Mouse (Mus musculus) CH12.LX (cell line): Measurements from ENCODE around the gene Mettl24. TPM values are rescaled to one million over a fixed set of nuclear protein-coding genes. Genes with fewer than 3 reads are reported as not detected.

Source experiments
- DNase-seq: peaks from one replicate; pipeline ENCODE4 v3.0.0-alpha.2; 2013; ENCODE audit errors: extremely low read depth
- H3K27ac ChIP-seq: 2 replicates; pipeline ENCODE4 v1.5.1; 2012; ENCODE audit warnings: low read depth, mild to moderate bottlenecking, control low read depth, moderate library complexity; ENCODE audit not compliant: insufficient read depth
- H3K27me3 ChIP-seq: replicated peaks from 2 replicates; pipeline ENCODE3; 2012; ENCODE audit warnings: inconsistent platforms
- H3K36me3 ChIP-seq, 2 experiments: replicated peaks in 1 of 2; 2 replicates each; pipeline versions ENCODE3 to v1.6.1; 2012; ENCODE audit warnings: inconsistent platforms in 1 of 2, low read length in 1 of 2, mild to moderate bottlenecking in 1 of 2, mixed read lengths in 1 of 2, moderate library complexity in 1 of 2; ENCODE audit not compliant: control insufficient read depth in 1 of 2, insufficient read depth in 1 of 2
- H3K4me1 ChIP-seq, 2 experiments: 2 replicates each; pipeline ENCODE4 v1.6.1; 2012; ENCODE audit warnings: inconsistent platforms in 1 of 2, moderate library complexity in 1 of 2; ENCODE audit not compliant: insufficient read depth in 2 of 2, control insufficient read depth in 1 of 2
- H3K4me2 ChIP-seq: 2 replicates; pipeline ENCODE4 v1.6.1; 2012; ENCODE audit warnings: low read depth, mild to moderate bottlenecking, control low read depth; ENCODE audit not compliant: poor library complexity, insufficient read depth, severe bottlenecking
- H3K4me3 ChIP-seq, 3 experiments: fragments of 150-350 bp in 1 of 3; sonication (generic) in 1 of 3; replicated peaks in 1 of 3; 2 replicates each; pipeline versions ENCODE3 to v1.5.1; 2011 to 2012; ENCODE audit warnings: low read depth in 2 of 3, low read length in 2 of 3, mild to moderate bottlenecking in 2 of 3, moderate library complexity in 2 of 3, control low read depth in 1 of 3, improper control_type of control experiment in 1 of 3, inconsistent platforms in 1 of 3, mixed read lengths in 1 of 3; ENCODE audit not compliant: poor library complexity in 1 of 3
- H3K79me2 ChIP-seq: replicated peaks from 2 replicates; pipeline ENCODE4 v1.6.1; 2012; ENCODE audit warnings: mild to moderate bottlenecking, moderate library complexity; ENCODE audit not compliant: control insufficient read depth, poor library complexity, insufficient read depth, severe bottlenecking; ENCODE audit errors: extremely low read depth
- H3K9ac ChIP-seq: 2 replicates; pipeline ENCODE4 v1.6.1; 2012; ENCODE audit warnings: low read depth, mild to moderate bottlenecking, control low read depth, moderate library complexity; ENCODE audit not compliant: insufficient read depth
- H3K9me3 ChIP-seq: replicated peaks from 2 replicates; pipeline ENCODE3; 2012; ENCODE audit warnings: low read length, inconsistent platforms, mixed read lengths
- CHD1 ChIP-seq: IDR thresholded peaks from 2 replicates; pipeline ENCODE4 v1.6.1; 2012; ENCODE audit warnings: low read depth, low read length, improper control_type of control experiment, inconsistent platforms
- CTCF ChIP-seq, 2 experiments: IDR thresholded peaks in 1 of 2; conservative IDR thresholded peaks in 1 of 2; 2 replicates each; pipeline ENCODE4 v1.5.1; 2011 to 2012; ENCODE audit warnings: low read depth in 2 of 2, low read length in 2 of 2, improper control_type of control experiment in 1 of 2, inconsistent platforms in 1 of 2, mild to moderate bottlenecking in 1 of 2, moderate library complexity in 1 of 2
- E2F4 ChIP-seq: IDR thresholded peaks from 2 replicates; pipeline ENCODE4 v1.6.1; 2011; ENCODE audit warnings: low read depth, low read length, improper control_type of control experiment; ENCODE audit not compliant: insufficient replicate concordance
- ETS1 ChIP-seq: conservative IDR thresholded peaks from 2 replicates; pipeline ENCODE4 v1.6.1; 2012; ENCODE audit warnings: low read depth, mild to moderate bottlenecking, inconsistent platforms, low read length, improper control_type of control experiment, moderate library complexity
- KAT2A ChIP-seq: IDR thresholded peaks from 2 replicates; pipeline ENCODE4 v1.6.1; 2012; ENCODE audit warnings: low read length, improper control_type of control experiment, inconsistent platforms; ENCODE audit not compliant: insufficient replicate concordance
- MAFK ChIP-seq: IDR thresholded peaks from 2 replicates; pipeline ENCODE4 v1.6.1; 2011; ENCODE audit warnings: low read length, improper control_type of control experiment; ENCODE audit not compliant: insufficient replicate concordance
- MAX ChIP-seq: IDR thresholded peaks from 2 replicates; pipeline ENCODE4 v1.6.1; 2011; ENCODE audit warnings: low read length, improper control_type of control experiment
- MAZ ChIP-seq: IDR thresholded peaks from 2 replicates; pipeline ENCODE4 v1.6.1; 2012; ENCODE audit warnings: low read depth, mild to moderate bottlenecking, inconsistent platforms, low read length, improper control_type of control experiment, moderate library complexity
- NELFE ChIP-seq: IDR thresholded peaks from 2 replicates; pipeline ENCODE4 v1.6.1; 2011; ENCODE audit warnings: low read depth, low read length, improper control_type of control experiment
- NRF1 ChIP-seq: IDR thresholded peaks from 2 replicates; pipeline ENCODE4 v1.6.1; 2014; ENCODE audit warnings: low read depth, mild to moderate bottlenecking, inconsistent platforms, low read length, improper control_type of control experiment, moderate library complexity
- PAX5 ChIP-seq: IDR thresholded peaks from 2 replicates; pipeline ENCODE4 v1.6.1; 2012; ENCODE audit warnings: low read length, inconsistent platforms, mixed read lengths
- RCOR1 ChIP-seq: conservative IDR thresholded peaks from 2 replicates; pipeline ENCODE4 v1.6.1; 2012; ENCODE audit warnings: low read depth, mild to moderate bottlenecking, inconsistent platforms, low read length, improper control_type of control experiment
- SMC3 ChIP-seq: IDR thresholded peaks from 2 replicates; pipeline ENCODE4 v1.6.1; 2011; ENCODE audit warnings: low read depth, low read length, improper control_type of control experiment
- UBTF ChIP-seq: IDR thresholded peaks from 2 replicates; pipeline ENCODE4 v1.6.1; 2012; ENCODE audit warnings: low read depth, mild to moderate bottlenecking, inconsistent platforms, low read length, improper control_type of control experiment, moderate library complexity
- USF1 ChIP-seq: IDR thresholded peaks from 2 replicates; pipeline ENCODE4 v1.6.1; 2014; ENCODE audit warnings: low read depth, mild to moderate bottlenecking, inconsistent platforms, low read length, improper control_type of control experiment
- ZC3H11A ChIP-seq: IDR thresholded peaks from 2 replicates; pipeline ENCODE4 v1.6.1; 2012; ENCODE audit warnings: low read depth, mild to moderate bottlenecking, inconsistent platforms, low read length, improper control_type of control experiment
- ZNF384 ChIP-seq: IDR thresholded peaks from 2 replicates; pipeline ENCODE4 v1.6.1; 2012; ENCODE audit warnings: low read depth, low read length, improper control_type of control experiment, inconsistent platforms
- dilution Hi-C: fragments of 300-500 bp; cut with MboI; formaldehyde crosslinking; loops from 2 replicates; pipeline ENCODE4 v1.14.3; 2020; ENCODE audit warnings: low sequenced_read_pairs; ENCODE audit not compliant: extremely low pct_unique_long_range_greater_than_20kb, extremely low pct_ligation_motif_present
- in situ Hi-C: fragments of 300-500 bp; cut with MboI; formaldehyde crosslinking; loops from 3 replicates; pipeline ENCODE4 v1.14.3; 2019; ENCODE audit warnings: low sequenced_read_pairs, low pct_ligation_motif_present, low pct_unique_long_range_greater_than_20kb, mixed read lengths
- polyA plus RNA-seq: library from polyadenylated mRNA; unstranded; fragments of >175 nt; gene quantifications from 2 replicates; pipeline ENCODE4 v1.2.1, GENCODE M21; 2012; ENCODE audit warnings: low read depth; ENCODE audit not compliant: insufficient read length
- total RNA-seq, 2 experiments: library from RNA; depleted of rRNA; stranded (reverse); fragments of 300-350 nt in 1 of 2; fragments of >200 nt in 1 of 2; gene quantifications; 2 replicates each; pipeline ENCODE4 v1.2.3; 2012 to 2014

Gene Mettl24
- total and polyA plus RNA-seq, 3 experiments: not detected

DNA sequence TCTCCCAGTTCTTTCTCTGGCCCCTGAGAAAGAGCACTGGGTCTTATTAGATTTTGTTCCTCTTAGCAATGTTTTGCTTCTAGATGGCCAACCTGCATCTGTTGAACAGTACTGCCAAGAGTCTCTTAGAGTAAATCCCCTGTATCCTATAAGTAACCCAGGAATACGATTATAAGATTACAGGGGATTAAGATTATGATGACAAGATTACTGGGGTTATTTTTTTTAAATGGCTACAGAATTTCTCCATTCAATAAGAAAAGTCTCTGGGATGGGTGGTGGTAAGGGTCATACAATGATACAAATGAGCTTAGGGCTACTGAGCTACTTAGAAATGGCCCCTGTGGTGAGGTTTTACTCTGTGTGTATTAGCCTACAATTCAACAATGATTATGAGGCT lies 37.7 kb upstream of the Mettl24 start:
- H3K36me3 ChIP-seq: no peaks in the 10 kb centered on the region
- dilution Hi-C loops: no loop called here
- peaks cover 2 to 14% of the 10 kb centered on the region in 2 experiments; a peak in 3 of 4 replicates for H3K4me1 ChIP-seq
- in situ Hi-C loops: no loop called here
- H3K27ac ChIP-seq: no peak overlapping the region
- peaks cover 2% of the 10 kb centered on the region for H3K27me3 ChIP-seq
- peaks cover 3% of the 10 kb centered on the region for H3K9me3 ChIP-seq
- TF ChIP-seq USF1 (no peak), RCOR1 (no peak), PAX5 (no peak), SMC3 (no peak), NELFE (no peak), ZC3H11A (no peak), ZNF384 (no peak), MAFK (no peak)
- no peak overlapping the region for H3K4me3 ChIP-seq
- H3K79me2 ChIP-seq: no peaks in the 10 kb centered on the region
- no peak overlapping the region for H3K9ac ChIP-seq
- H3K4me2 ChIP-seq: no peak overlapping the region
- no peak for DNase-seq

- peaks cover 0 to 5% of the 10 kb centered on the region in 2 experiments; a peak in 2 of 4 replicates for H3K4me1 ChIP-seq
- H3K4me3 ChIP-seq: no peak overlapping the region
- no peaks in the 10 kb centered on the region for H3K9me3 ChIP-seq
- dilution Hi-C loops: no loop called here
- no peak overlapping the region for H3K27ac ChIP-seq
- peaks cover 2% of the 10 kb centered on the region for H3K27me3 ChIP-seq
- no peak overlapping the region for H3K4me2 ChIP-seq
- TF ChIP-seq ETS1: no peak
- no peak for TF ChIP-seq KAT2A
- no peak for TF ChIP-seq E2F4
- TF ChIP-seq CHD1: no peak
- no peak for TF ChIP-seq MAZ
- TF ChIP-seq NRF1: no peak
- TF ChIP-seq MAX: no peak
- no peak for TF ChIP-seq CTCF (conservative IDR thresholded peaks at IDR 0.05 in 1 of 2, IDR thresholded peaks at IDR 0.05 in 1 of 2; ENCODE audit: low read depth in 2 of 2, low read length in 2 of 2)
- TF ChIP-seq UBTF: no peak
- no peak for TF ChIP-seq PAX5
- TF ChIP-seq, all 38 proteins: peak for 0
- H3K36me3 ChIP-seq: no peaks in the 10 kb centered on the region
- in situ Hi-C loops: no loop called here
- no peaks in the 10 kb centered on the region for H3K79me2 ChIP-seq
- DNase-seq: no peak
- no peak overlapping the region for H3K9ac ChIP-seq
Measured at GRCm38 (mm10) chr10:40648776-40649175, 34.3 kb upstream of the Mettl24 start.
